Mouse (Mus musculus) neural tube, embryonic 14.5 days (tissue): ENCODE measurements at regions not wholly inside any gene's neighbourhood (a gene's known extent, or its start where the extent isn't known, plus 50 kb on each side); places are given as distances from the start of the nearest gene placed in this dataset.

Experiments used
- ATAC-seq: fragments of 200-750 bp; cut with Nextera tagmentation; 2 replicates; pipeline ENCODE4 v1.8.0; 2017; ENCODE audit warnings: low read depth, mild to moderate bottlenecking, moderate TSS enrichment, moderate library complexity
- H3K27ac ChIP-seq: fragments of 300-500 bp; sonication (generic); 2 replicates; pipeline ENCODE4 v1.5.1; 2014; ENCODE audit warnings: low read depth, mild to moderate bottlenecking, control low read depth, low read length, moderate library complexity, mixed read lengths
- H3K27me3 ChIP-seq: fragments of 300-500 bp; sonication (generic); 2 replicates; pipeline ENCODE4 v1.6.1; 2014; ENCODE audit warnings: low read length; ENCODE audit not compliant: control insufficient read depth, insufficient read depth
- H3K36me3 ChIP-seq: fragments of 300-500 bp; sonication (generic); 2 replicates; pipeline ENCODE4 v1.6.1; 2014; ENCODE audit warnings: low read length, mixed read lengths; ENCODE audit not compliant: control insufficient read depth, insufficient read depth
- H3K4me1 ChIP-seq: fragments of 300-500 bp; sonication (generic); 2 replicates; pipeline ENCODE4 v1.6.1; 2014; ENCODE audit warnings: low read length; ENCODE audit not compliant: control insufficient read depth, insufficient read depth
- H3K4me2 ChIP-seq: fragments of 300-500 bp; sonication (generic); 2 replicates; pipeline ENCODE4 v1.6.1; 2014; ENCODE audit warnings: mild to moderate bottlenecking, low read depth, low read length, control low read depth
- H3K4me3 ChIP-seq: fragments of 300-500 bp; sonication (generic); 2 replicates; pipeline ENCODE4 v1.5.1; 2014; ENCODE audit warnings: low read depth, low read length, control low read depth, mixed read lengths
- H3K9ac ChIP-seq: fragments of 300-500 bp; sonication (generic); replicated peaks from 2 replicates; pipeline ENCODE4 v1.6.1; 2014; ENCODE audit warnings: low read depth, mild to moderate bottlenecking, control low read depth, low read length, mixed read lengths
- H3K9me3 ChIP-seq: fragments of 300-500 bp; sonication (generic); 2 replicates; pipeline ENCODE4 v1.6.1; 2016; ENCODE audit warnings: low read length; ENCODE audit not compliant: control insufficient read depth
- WGBS: fragments of 180-500 bp; shearing (Covaris S2); extraction: QIAGEN DNeasy Blood & Tissue Kit; methylation state at CpG from one replicate; pipeline ENCODE4 v1.1.7; 2014; 5-methylcytosine and 5-hydroxymethylcytosine counted together

GRCm38 (mm10) chr5:107035376-107035775 is 71.3 kb downstream of the Cdc7 start:
- Histone ChIP-seq H3K4me3 (no peak overlapping the region), H3K27ac (no peak overlapping the region), H3K9me3 (no peaks in the 10 kb centered on the region), H3K4me1 (no peaks in the 10 kb centered on the region), H3K36me3 (no peaks in the 10 kb centered on the region), H3K9ac (no peak overlapping the region), H3K4me2 (no peak overlapping the region), H3K27me3 (no peaks in the 10 kb centered on the region)
- 69% methylated on average over 4 of the region's 4 CpGs for WGBS
- no peak for ATAC-seq

DNA sequence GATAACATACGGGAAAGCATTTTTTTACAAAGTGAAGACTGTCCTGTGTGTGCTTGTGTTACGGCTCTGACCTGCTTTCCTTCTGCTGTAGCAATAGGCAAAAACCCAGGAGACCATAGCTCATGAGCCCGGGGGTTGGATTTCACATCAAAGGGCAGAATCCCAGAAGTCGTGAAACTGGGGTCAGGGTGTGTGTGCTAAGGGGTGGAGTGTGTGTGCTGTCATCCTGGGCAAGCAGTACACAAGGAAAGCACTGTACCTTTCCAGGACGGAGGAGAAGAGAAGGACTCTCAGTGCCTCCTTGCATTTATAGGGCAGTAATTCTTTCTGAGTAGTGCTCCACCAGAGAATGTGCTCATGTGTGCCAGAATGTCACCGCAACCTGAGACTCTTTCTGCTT is 71.7 kb downstream of the Cdc7 start:
- Histone ChIP-seq H3K27me3 (no peaks in the 10 kb centered on the region), H3K4me2 (no peak overlapping the region), H3K4me3 (no peak overlapping the region), H3K4me1 (no peaks in the 10 kb centered on the region), H3K27ac (no peak overlapping the region), H3K9ac (no peak overlapping the region), H3K9me3 (no peaks in the 10 kb centered on the region), H3K36me3 (no peaks in the 10 kb centered on the region)
- ATAC-seq: no peak
- 62% methylated on average over 6 of the region's 6 CpGs for WGBS

DNA sequence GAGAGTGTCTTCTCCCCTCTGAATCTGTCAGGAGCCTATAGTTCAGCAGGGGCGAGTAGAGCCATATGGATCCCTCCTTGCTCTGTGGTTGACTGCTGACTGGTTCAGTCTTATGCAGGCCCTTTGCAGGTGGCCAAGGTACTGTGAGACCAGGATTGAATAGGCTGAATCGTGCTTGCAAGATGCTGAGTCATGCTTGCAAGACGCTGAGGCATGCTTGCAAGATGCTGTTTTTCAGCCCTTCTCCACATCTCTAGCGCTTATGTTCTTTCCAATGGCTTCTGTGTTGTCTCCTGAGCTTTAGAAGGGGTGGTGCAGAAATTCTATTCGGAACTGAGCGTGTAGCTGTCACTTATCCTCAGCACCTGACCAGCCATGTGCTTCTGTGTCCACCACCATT is 72.4 kb downstream of the Cdc7 start:
- no peak for ATAC-seq
- Histone ChIP-seq H3K4me3 (no peak overlapping the region), H3K36me3 (no peaks in the 10 kb centered on the region), H3K27ac (no peak overlapping the region), H3K27me3 (no peaks in the 10 kb centered on the region), H3K4me2 (no peak overlapping the region), H3K9me3 (no peaks in the 10 kb centered on the region), H3K4me1 (no peaks in the 10 kb centered on the region), H3K9ac (no peak overlapping the region)
- WGBS: 79% methylated on average over 6 of the region's 6 CpGs

DNA sequence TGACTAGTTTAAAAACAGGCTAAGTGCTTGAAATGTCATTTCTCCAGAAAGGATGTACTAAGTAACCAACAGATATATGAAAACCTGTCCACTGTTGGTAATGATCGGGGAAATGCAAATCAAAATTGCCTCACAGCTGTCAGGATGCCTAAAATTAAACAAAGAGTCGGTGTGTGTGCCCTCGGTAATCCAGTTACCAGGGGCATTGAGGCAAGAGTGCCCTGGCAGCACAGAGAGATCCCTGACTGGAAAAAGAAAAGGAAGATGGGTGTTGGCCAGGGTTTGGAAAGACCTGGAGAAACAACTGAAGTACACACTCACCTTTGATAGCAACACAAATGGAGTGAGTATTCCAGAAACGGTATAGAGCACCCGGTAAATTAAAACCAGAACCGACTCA is 73.0 kb downstream of the Cdc7 start:
- Histone ChIP-seq H3K4me3 (no peak overlapping the region), H3K27me3 (no peaks in the 10 kb centered on the region), H3K4me1 (no peaks in the 10 kb centered on the region), H3K9ac (no peak overlapping the region), H3K9me3 (no peaks in the 10 kb centered on the region), H3K4me2 (no peak overlapping the region), H3K27ac (no peak overlapping the region), H3K36me3 (no peaks in the 10 kb centered on the region)
- 83% methylated on average over 6 of the region's 6 CpGs for WGBS
- no peak for ATAC-seq

DNA sequence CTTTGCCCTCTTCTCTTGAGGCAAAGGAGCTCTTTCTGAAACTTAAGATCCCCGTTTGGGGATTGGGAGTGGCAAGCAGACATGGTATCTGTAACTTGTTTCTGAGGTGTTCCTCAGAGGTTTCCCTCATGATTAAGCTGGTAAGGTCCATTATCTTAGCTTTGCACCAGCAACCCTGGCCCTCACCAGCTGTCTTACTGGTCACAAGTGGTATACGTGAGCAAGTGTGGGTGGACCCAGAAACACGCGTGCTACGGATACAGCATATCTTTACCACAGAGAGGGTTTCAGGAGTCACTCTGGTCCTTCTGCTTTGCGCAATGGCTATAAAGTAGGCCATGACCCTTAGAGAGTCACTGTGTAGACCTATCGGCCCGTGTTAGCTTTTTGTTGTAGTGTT is 75.2 kb downstream of the Cdc7 start:
- H3K27me3 ChIP-seq: no peaks in the 10 kb centered on the region
- H3K9ac ChIP-seq: no peak overlapping the region
- ATAC-seq: no peak
- H3K4me1 ChIP-seq: no peaks in the 10 kb centered on the region
- H3K4me2 ChIP-seq: no peak overlapping the region
- no peak overlapping the region for H3K27ac ChIP-seq
- H3K36me3 ChIP-seq: no peaks in the 10 kb centered on the region
- WGBS: 96% methylated on average over 8 of the region's 8 CpGs
- H3K9me3 ChIP-seq: no peaks in the 10 kb centered on the region
- no peak overlapping the region for H3K4me3 ChIP-seq

GRCm38 (mm10) chr5:107039956-107040355 is 75.8 kb downstream of the Cdc7 start:
- Histone ChIP-seq H3K4me1 (no peaks in the 10 kb centered on the region), H3K9ac (no peak overlapping the region), H3K4me3 (no peak overlapping the region), H3K9me3 (no peaks in the 10 kb centered on the region), H3K4me2 (no peak overlapping the region), H3K27ac (no peak overlapping the region), H3K36me3 (no peaks in the 10 kb centered on the region), H3K27me3 (no peaks in the 10 kb centered on the region)
- 94% methylated on average over 6 of the region's 6 CpGs for WGBS
- ATAC-seq: no peak

- Histone ChIP-seq H3K9me3 (no peaks in the 10 kb centered on the region), H3K9ac (no peak overlapping the region), H3K4me1 (no peaks in the 10 kb centered on the region), H3K27ac (no peak overlapping the region), H3K36me3 (no peaks in the 10 kb centered on the region), H3K4me2 (no peak overlapping the region), H3K27me3 (no peaks in the 10 kb centered on the region), H3K4me3 (no peak overlapping the region)
- WGBS: 96% methylated on average over 10 of the region's 10 CpGs
- no peak for ATAC-seq
Observed at GRCm38 (mm10) chr5:107040489-107040888, 76.4 kb downstream of the Cdc7 start.

- no peaks in the 10 kb centered on the region for H3K4me1 ChIP-seq
- no peak overlapping the region for H3K27ac ChIP-seq
- WGBS: 84% methylated on average over 10 of the region's 10 CpGs
- no peaks in the 10 kb centered on the region for H3K36me3 ChIP-seq
- no peaks in the 10 kb centered on the region for H3K27me3 ChIP-seq
- H3K4me3 ChIP-seq: no peak overlapping the region
- no peak overlapping the region for H3K4me2 ChIP-seq
- ATAC-seq: no peak
- H3K9ac ChIP-seq: no peak overlapping the region
- no peaks in the 10 kb centered on the region for H3K9me3 ChIP-seq
Observed at GRCm38 (mm10) chr5:107045163-107045562, 81.0 kb downstream of the Cdc7 start.

DNA sequence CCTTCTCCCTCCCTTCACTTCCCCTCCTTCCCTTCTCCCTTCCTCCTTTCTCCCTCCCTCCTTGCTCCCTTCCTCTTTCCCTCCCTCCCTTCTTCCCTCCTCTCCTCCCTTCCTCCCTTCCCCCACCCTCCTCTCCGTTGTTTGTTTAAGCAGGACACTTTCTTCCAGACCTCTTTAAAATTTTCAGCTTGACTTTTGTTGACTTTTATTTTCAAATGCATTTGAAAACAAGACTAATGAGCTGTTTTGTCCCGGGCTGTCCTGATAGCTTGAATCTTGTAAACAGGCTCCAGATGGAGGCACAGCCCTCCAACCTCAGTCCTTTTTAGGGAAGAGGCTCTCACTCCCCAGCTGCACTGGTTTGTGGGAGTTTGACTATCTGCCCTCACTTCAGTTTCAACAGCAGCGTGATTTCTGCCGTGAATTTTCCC is 82.4 kb downstream of the Cdc7 start:
- no peaks in the 10 kb centered on the region for H3K4me1 ChIP-seq
- no peaks in the 10 kb centered on the region for H3K27me3 ChIP-seq
- no peak overlapping the region for H3K27ac ChIP-seq
- H3K9ac ChIP-seq: no peak overlapping the region
- no peak overlapping the region for H3K4me2 ChIP-seq
- ATAC-seq: no peak
- WGBS: 27% methylated on average over 4 of the region's 4 CpGs
- H3K4me3 ChIP-seq: no peak overlapping the region
- no peaks in the 10 kb centered on the region for H3K9me3 ChIP-seq
- H3K36me3 ChIP-seq: no peaks in the 10 kb centered on the region

DNA sequence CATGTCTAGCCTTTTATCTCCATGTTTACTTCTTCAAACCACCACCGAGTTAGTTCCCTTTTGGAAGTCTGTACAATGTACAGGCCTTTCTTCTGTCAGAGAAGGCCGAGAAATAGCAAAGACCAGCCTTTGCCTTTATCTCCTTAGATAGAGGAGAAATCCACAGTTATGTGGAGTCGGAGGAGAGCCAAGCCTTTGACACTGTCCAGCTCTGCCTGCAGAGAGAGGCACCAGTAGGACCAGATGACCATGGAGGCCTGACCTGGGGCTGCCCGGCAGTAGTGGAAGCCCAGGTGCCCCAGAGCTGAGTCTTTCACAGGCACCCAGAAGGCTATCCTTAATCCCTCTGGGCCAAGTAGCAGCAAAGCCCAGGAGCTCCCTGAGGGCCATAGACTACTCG is 84.5 kb downstream of the Cdc7 start:
- no peak overlapping the region for H3K9ac ChIP-seq
- WGBS: 83% methylated on average over 5 of the region's 5 CpGs
- no peaks in the 10 kb centered on the region for H3K4me1 ChIP-seq
- H3K4me3 ChIP-seq: no peak overlapping the region
- no peak overlapping the region for H3K4me2 ChIP-seq
- H3K9me3 ChIP-seq: no peaks in the 10 kb centered on the region
- no peak for ATAC-seq
- no peaks in the 10 kb centered on the region for H3K27me3 ChIP-seq
- H3K27ac ChIP-seq: no peak overlapping the region
- H3K36me3 ChIP-seq: no peaks in the 10 kb centered on the region
